Mouse (Mus musculus) c-Kit-positive CD71-positive TER-119-negative erythroid progenitor cells, embryonic 14.5 days (primary cell): ENCODE measurements around the gene Rbm26.

Experiments used
- DNase-seq: peaks from one replicate; pipeline ENCODE4 v3.0.0-alpha.2; 2013; ENCODE audit warnings: low read depth

Rbm26 gene

GRCm38 (mm10) chr14:105177238-105177693 lies at the start of gene Rbm26:
TSS of gene Rbm26 (minus strand) at chr14:105177327.
- peak; percentile 93 for DNase-seq

GRCm38 (mm10) chr14:105225790-105226189 lies 48.7 kb upstream of the Rbm26 start:
- no peak for DNase-seq

- no peak for DNase-seq
These were observed 45.1 kb upstream of the Rbm26 start for GRCm38 (mm10) chr14:105222240-105222639.

- DNase-seq: no peak
These were observed 42.6 kb upstream of the Rbm26 start for GRCm38 (mm10) chr14:105219525-105220376.

GRCm38 (mm10) chr14:105198401-105198800 lies 21.3 kb upstream of the Rbm26 start:
- no peak for DNase-seq

GRCm38 (mm10) chr14:105194682-105195081 lies 17.6 kb upstream of the Rbm26 start:
- no peak for DNase-seq

- no peak for DNase-seq
These were observed 7.7 kb upstream of the Rbm26 start for GRCm38 (mm10) chr14:105184866-105185265.

- no peak for DNase-seq
These were observed 5.7 kb upstream of the Rbm26 start for GRCm38 (mm10) chr14:105182786-105183185.

- DNase-seq: no peak
These were observed 2.6 kb upstream of the Rbm26 start for GRCm38 (mm10) chr14:105179733-105180132.

- no peak for DNase-seq
These were observed 1.9 kb upstream of the Rbm26 start for GRCm38 (mm10) chr14:105178996-105179395.

- DNase-seq: no peak
These were observed 552 bp downstream of the Rbm26 start for GRCm38 (mm10) chr14:105176381-105177168.

- DNase-seq: no peak
These were observed 9.9 kb downstream of the Rbm26 start for GRCm38 (mm10) chr14:105167181-105167580.

GRCm38 (mm10) chr14:105164793-105165192 lies 12.3 kb downstream of the Rbm26 start:
- DNase-seq: no peak

GRCm38 (mm10) chr14:105161334-105161733 lies 15.8 kb downstream of the Rbm26 start:
- no peak for DNase-seq

GRCm38 (mm10) chr14:105158526-105158925 lies 18.6 kb downstream of the Rbm26 start:
- no peak for DNase-seq

- no peak for DNase-seq
These were observed 43.1 kb downstream of the Rbm26 start for GRCm38 (mm10) chr14:105134076-105134475.

GRCm38 (mm10) chr14:105127715-105128385 lies 49.3 kb downstream of the Rbm26 start:
- DNase-seq: no peak

GRCm38 (mm10) chr14:105124513-105124912 lies 52.6 kb downstream of the Rbm26 start:
- no peak for DNase-seq

- no peak for DNase-seq
These were observed 61.7 kb downstream of the Rbm26 start for GRCm38 (mm10) chr14:105115402-105115801.

GRCm38 (mm10) chr14:105106252-105106651 lies 70.9 kb downstream of the Rbm26 start:
- no peak for DNase-seq

GRCm38 (mm10) chr14:105098861-105099260 lies 78.3 kb downstream of the Rbm26 start:
- DNase-seq: no peak

- DNase-seq: no peak
These were observed 80.9 kb downstream of the Rbm26 start for GRCm38 (mm10) chr14:105096221-105096620.
